Mouse (Mus musculus): ENCODE measurements at regions not wholly inside any gene's neighbourhood (a gene's known extent, or its start where the extent isn't known, plus 50 kb on each side); places are given as distances from the start of the nearest gene placed in this dataset.

GRCm38 (mm10) chr6:81323690-81324089, 599.8 kb upstream of the Gcfc2 start:
- Histone ChIP-seq H3K4me3 (no peak overlapping the region), H3K4me2 (replicated peaks) (no peak overlapping the region), H3K27ac (replicated peaks) (no peak overlapping the region), H3K9ac (replicated peaks) (no peak overlapping the region), H3K36me3 (no peaks in the 10 kb centered on the region), H3K27me3 (no peaks in the 10 kb centered on the region), H3K4me1 (no peaks in the 10 kb centered on the region), H3K9me3 (no peaks in the 10 kb centered on the region)
- WGBS = 83% methylated on average over 3 of the region's 3 CpGs
- ATAC-seq (ENCODE audit: low FRiP score, low read depth) = no peak

- Histone ChIP-seq H3K4me3 (no peak overlapping the region), H3K36me3 (no peaks in the 10 kb centered on the region), H3K27ac (replicated peaks) (no peak overlapping the region), H3K9ac (replicated peaks) (no peak overlapping the region), H3K4me1 (no peaks in the 10 kb centered on the region), H3K4me2 (replicated peaks) (no peak overlapping the region), H3K9me3 (no peaks in the 10 kb centered on the region), H3K27me3 (no peaks in the 10 kb centered on the region)
- ATAC-seq (ENCODE audit: low FRiP score, low read depth) = no peak; the same call in 1 of the 2 replicates
- WGBS = 84% methylated on average over 7 of the region's 7 CpGs
Measured at GRCm38 (mm10) chr6:81363969-81364529, 559.4 kb upstream of the Gcfc2 start.

GRCm38 (mm10) chr6:81388484-81388883, 535.0 kb upstream of the Gcfc2 start:
- ATAC-seq (ENCODE audit: low FRiP score, low read depth) = no peak
- Histone ChIP-seq H3K4me3 (no peak overlapping the region), H3K9me3 (no peaks in the 10 kb centered on the region), H3K36me3 (no peaks in the 10 kb centered on the region), H3K27me3 (no peaks in the 10 kb centered on the region), H3K9ac (replicated peaks) (no peak overlapping the region), H3K4me1 (no peaks in the 10 kb centered on the region), H3K4me2 (replicated peaks) (no peak overlapping the region), H3K27ac (replicated peaks) (no peak overlapping the region)
- WGBS = 82% methylated on average over 4 of the region's 4 CpGs

GRCm38 (mm10) chr6:81403122-81403521, 520.3 kb upstream of the Gcfc2 start:
- H3K27ac ChIP-seq (replicated peaks) = no peak overlapping the region
- H3K4me1 ChIP-seq = no peaks in the 10 kb centered on the region; the same call in 1 of the 2 replicates
- no peak overlapping the region for H3K4me2 ChIP-seq (replicated peaks)
- 0 out of 2 replicates have a peak, but pooled peaks have one; percentile 44 for ATAC-seq (ENCODE audit: low FRiP score, low read depth)
- H3K9ac ChIP-seq (replicated peaks) = no peak overlapping the region
- no peak overlapping the region for H3K4me3 ChIP-seq
- H3K36me3 ChIP-seq = no peaks in the 10 kb centered on the region
- no peaks in the 10 kb centered on the region for H3K9me3 ChIP-seq
- no peaks in the 10 kb centered on the region for H3K27me3 ChIP-seq

GRCm38 (mm10) chr6:81413611-81414010, 509.9 kb upstream of the Gcfc2 start:
- H3K27ac ChIP-seq (replicated peaks) = no peak overlapping the region
- no peak overlapping the region for H3K4me2 ChIP-seq (replicated peaks)
- no peak overlapping the region for H3K4me3 ChIP-seq
- no peak overlapping the region for H3K9ac ChIP-seq (replicated peaks)
- no peaks in the 10 kb centered on the region for H3K36me3 ChIP-seq
- H3K9me3 ChIP-seq = no peaks in the 10 kb centered on the region
- WGBS = 88% methylated on average over 5 of the region's 5 CpGs
- H3K27me3 ChIP-seq = no peaks in the 10 kb centered on the region
- H3K4me1 ChIP-seq = no peaks in the 10 kb centered on the region
- ATAC-seq (ENCODE audit: low FRiP score, low read depth) = no peak

DNA sequence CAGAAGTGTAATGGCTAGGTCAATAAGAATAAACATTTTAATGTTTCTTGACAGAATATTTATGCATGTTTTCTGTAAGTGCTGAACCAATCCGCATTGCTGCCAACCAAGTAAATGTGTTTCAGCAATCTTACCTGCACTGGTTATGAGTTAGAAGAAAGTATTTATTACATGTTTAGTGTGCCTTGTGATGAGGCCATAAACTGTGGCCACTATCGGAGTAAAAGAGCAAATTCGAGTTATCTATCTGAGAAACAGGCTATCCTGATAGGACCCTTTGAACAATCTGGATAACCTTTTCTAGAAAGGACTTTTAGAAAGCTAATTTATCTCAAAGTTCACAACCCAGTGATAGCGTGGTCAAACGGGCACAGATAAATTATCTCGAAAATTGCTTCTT, 488.7 kb upstream of the Gcfc2 start:
- WGBS = 92% methylated on average over 6 of the region's 6 CpGs
- no peak for ATAC-seq (ENCODE audit: low FRiP score, low read depth)
- no peak overlapping the region for H3K4me2 ChIP-seq (replicated peaks)

GRCm38 (mm10) chr6:81438951-81439722, 484.3 kb upstream of the Gcfc2 start:
- Histone ChIP-seq H3K4me1 (no peaks in the 10 kb centered on the region), H3K36me3 (no peaks in the 10 kb centered on the region), H3K27ac (replicated peaks) (no peak overlapping the region), H3K27me3 (no peaks in the 10 kb centered on the region), H3K4me2 (replicated peaks) (no peak overlapping the region), H3K9me3 (no peaks in the 10 kb centered on the region), H3K9ac (replicated peaks) (no peak overlapping the region), H3K4me3 (no peak overlapping the region)
- 95% methylated on average over 2 of the region's 2 CpGs for WGBS
- no peak for ATAC-seq (ENCODE audit: low FRiP score, low read depth)

More for the DNA sequence above, 488.7 kb upstream of the Gcfc2 start:
- Histone ChIP-seq H3K27me3 (no peaks in the 10 kb centered on the region), H3K27ac (replicated peaks) (no peak overlapping the region), H3K4me1 (no peaks in the 10 kb centered on the region), H3K4me3 (no peak overlapping the region), H3K9me3 (no peaks in the 10 kb centered on the region), H3K36me3 (no peaks in the 10 kb centered on the region), H3K9ac (replicated peaks) (no peak overlapping the region)

DNA sequence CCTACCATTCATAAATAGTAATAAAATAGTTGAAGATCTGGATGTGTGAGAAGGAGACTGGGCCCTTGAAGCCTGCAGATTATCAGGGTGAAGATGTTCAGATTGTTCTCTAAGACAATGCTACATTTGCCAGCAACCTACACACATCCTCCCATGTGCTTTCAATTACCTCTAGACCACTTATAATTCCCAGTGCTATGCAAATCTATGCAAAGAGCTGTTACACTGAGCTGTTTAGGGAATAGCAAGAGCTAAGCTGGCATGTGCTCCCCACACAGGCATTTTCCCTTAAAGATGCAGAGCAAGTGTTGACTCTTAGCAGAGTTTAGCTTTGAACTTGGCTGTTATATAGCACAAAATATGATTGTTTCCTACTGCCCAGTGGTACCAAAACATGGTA, 482.1 kb upstream of the Gcfc2 start:
- H3K9me3 ChIP-seq = no peaks in the 10 kb centered on the region
- no peak overlapping the region for H3K9ac ChIP-seq (replicated peaks)
- no peaks in the 10 kb centered on the region for H3K4me1 ChIP-seq
- H3K27ac ChIP-seq (replicated peaks) = no peak overlapping the region
- ATAC-seq (ENCODE audit: low FRiP score, low read depth) = no peak
- no peaks in the 10 kb centered on the region for H3K36me3 ChIP-seq
- H3K4me3 ChIP-seq = no peak overlapping the region
- no peak overlapping the region for H3K4me2 ChIP-seq (replicated peaks)
- H3K27me3 ChIP-seq = no peaks in the 10 kb centered on the region

DNA sequence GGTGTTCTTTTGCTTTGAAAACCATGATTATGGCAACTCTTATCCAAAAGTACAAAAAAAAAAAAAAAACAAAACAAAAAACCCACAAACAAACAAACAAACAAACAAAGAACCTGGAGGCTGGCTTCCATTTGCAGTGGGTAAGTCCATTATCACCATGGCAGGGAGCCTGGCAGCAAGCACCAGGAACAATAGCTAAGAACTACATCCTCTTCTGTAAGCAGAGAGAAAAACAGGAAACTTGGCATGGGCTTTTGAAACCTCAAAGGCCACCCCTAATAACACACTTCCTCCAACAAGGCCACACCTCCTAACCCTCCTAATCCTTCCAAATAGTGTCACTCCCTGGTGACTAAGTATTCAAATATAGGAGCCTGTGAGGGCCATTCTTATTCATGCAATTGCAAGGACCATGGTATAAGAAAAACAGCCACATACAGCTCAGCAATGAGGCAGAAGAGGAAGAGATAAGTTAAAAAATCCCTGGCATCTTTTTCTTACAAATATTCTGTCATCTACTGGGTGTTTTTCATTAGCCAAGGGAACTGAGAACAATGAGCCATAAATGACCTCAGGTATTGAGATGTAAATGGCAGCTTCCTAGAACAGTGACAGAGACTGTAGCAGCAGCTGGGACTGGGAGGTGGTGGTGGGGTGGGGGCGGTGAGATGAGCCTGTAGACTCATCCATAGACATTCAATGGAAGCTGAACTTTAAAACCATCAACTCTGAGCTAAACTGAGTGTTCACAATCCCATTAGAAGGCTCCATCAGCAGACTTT, 477.3 kb upstream of the Gcfc2 start:
- no peak overlapping the region for H3K9ac ChIP-seq (replicated peaks)
- no peaks in the 10 kb centered on the region for H3K9me3 ChIP-seq
- H3K27ac ChIP-seq (replicated peaks) = no peak overlapping the region
- H3K4me2 ChIP-seq (replicated peaks) = no peak overlapping the region
- H3K36me3 ChIP-seq = no peaks in the 10 kb centered on the region
- H3K4me3 ChIP-seq = no peak overlapping the region
- no peaks in the 10 kb centered on the region for H3K27me3 ChIP-seq
- ATAC-seq (ENCODE audit: low FRiP score, low read depth) = no peak
- H3K4me1 ChIP-seq = no peaks in the 10 kb centered on the region
- WGBS = 68% methylated on average over 1 of the region's 1 CpGs

DNA sequence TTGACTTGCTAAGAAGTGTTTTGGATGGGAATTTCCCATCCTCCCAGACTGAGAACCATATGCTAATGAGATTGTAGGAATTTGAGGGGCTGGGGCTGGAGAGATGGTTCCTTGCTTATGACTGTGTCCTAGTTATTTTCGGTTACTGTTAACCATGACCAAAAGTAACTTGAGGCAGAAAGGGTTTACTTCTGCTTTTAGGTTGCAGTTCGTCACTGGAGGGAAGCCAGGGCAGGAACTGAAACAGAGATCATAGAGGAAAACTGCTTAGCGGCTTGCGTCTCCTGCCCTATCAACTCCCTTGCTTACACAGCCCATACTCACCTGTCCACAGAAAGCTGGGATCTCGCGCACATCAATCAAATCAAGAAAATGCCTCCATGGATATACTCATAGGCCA, 475.8 kb upstream of the Gcfc2 start:
- no peak overlapping the region for H3K4me2 ChIP-seq (replicated peaks)
- no peak overlapping the region for H3K27ac ChIP-seq (replicated peaks)
- no peak overlapping the region for H3K9ac ChIP-seq (replicated peaks)
- H3K9me3 ChIP-seq = no peaks in the 10 kb centered on the region
- no peak for ATAC-seq (ENCODE audit: low FRiP score, low read depth)
- H3K27me3 ChIP-seq = no peaks in the 10 kb centered on the region
- H3K36me3 ChIP-seq = no peaks in the 10 kb centered on the region
- WGBS = 95% methylated on average over 6 of the region's 6 CpGs
- no peak overlapping the region for H3K4me3 ChIP-seq
- H3K4me1 ChIP-seq = no peaks in the 10 kb centered on the region

DNA sequence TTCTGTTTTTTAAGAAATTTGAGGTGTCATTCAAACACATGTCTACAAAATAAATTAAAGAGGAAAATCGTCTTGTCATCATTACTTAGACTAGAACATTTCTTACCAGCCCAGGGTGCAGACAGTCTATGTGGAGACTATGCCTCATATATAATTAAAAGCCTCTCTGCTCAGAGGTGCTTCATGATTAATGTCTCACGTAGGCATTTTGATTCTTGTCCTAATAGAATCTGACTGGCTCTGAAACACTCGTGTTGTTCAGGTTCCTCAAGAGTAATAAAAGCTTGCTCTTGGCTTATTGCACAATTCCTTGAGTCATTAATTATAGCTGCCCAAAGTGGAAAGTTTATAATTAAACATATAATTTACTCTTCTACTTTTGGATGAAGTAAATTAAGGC, 475.1 kb upstream of the Gcfc2 start:
- H3K4me2 ChIP-seq (replicated peaks) = no peak overlapping the region
- H3K9me3 ChIP-seq = no peaks in the 10 kb centered on the region
- H3K9ac ChIP-seq (replicated peaks) = no peak overlapping the region
- 83% methylated on average over 3 of the region's 3 CpGs for WGBS
- no peak for ATAC-seq (ENCODE audit: low FRiP score, low read depth)
- H3K27me3 ChIP-seq = no peaks in the 10 kb centered on the region
- H3K4me1 ChIP-seq = no peaks in the 10 kb centered on the region
- H3K4me3 ChIP-seq = no peak overlapping the region
- no peak overlapping the region for H3K27ac ChIP-seq (replicated peaks)
- no peaks in the 10 kb centered on the region for H3K36me3 ChIP-seq

GRCm38 (mm10) chr6:81461095-81461494, 462.4 kb upstream of the Gcfc2 start:
- ATAC-seq (ENCODE audit: low FRiP score, low read depth) = no peak
- WGBS = 83% methylated on average over 4 of the region's 4 CpGs
- no peaks in the 10 kb centered on the region for H3K9me3 ChIP-seq
- H3K27me3 ChIP-seq = no peaks in the 10 kb centered on the region
- H3K4me1 ChIP-seq = no peaks in the 10 kb centered on the region
- H3K36me3 ChIP-seq = no peaks in the 10 kb centered on the region
- no peak overlapping the region for H3K9ac ChIP-seq (replicated peaks)
- no peak overlapping the region for H3K4me2 ChIP-seq (replicated peaks)
- H3K27ac ChIP-seq (replicated peaks) = no peak overlapping the region
- no peak overlapping the region for H3K4me3 ChIP-seq
